Mouse (Mus musculus) common myeloid progenitor, adult 5-6 weeks (primary cell): ENCODE measurements around the gene Trim7. TPM values are rescaled to one million over a fixed set of nuclear protein-coding genes. Genes with fewer than 3 reads are reported as not detected.
"Not testable (repeated sequence)": the region's sequence is repeated elsewhere in the genome, so short reads cannot be mapped to it uniquely, and the experiment has no call there.

Experiments used
- ATAC-seq: replicated peaks from 2 replicates; pipeline ENCODE4 v1.8.0; 2016; ENCODE audit warnings: low read depth, mild to moderate bottlenecking, moderate TSS enrichment, inconsistent platforms; ENCODE audit not compliant: poor library complexity, severe bottlenecking
- total RNA-seq: library from RNA; stranded (forward); fragments of 200-1000, 187-1606 nt; gene quantifications from 2 replicates; pipeline ENCODE4 v1.2.3, GENCODE M21; 2017

Gene Trim7
- total RNA-seq, 1 experiment from 2014 or later, result 0.78 TPM

- no peak for ATAC-seq
Measured at GRCm38 (mm10) chr11:48801831-48802772, 23.8 kb upstream of the Trim7 start.

- no peak for ATAC-seq
Measured at GRCm38 (mm10) chr11:48803988-48804387, 22.0 kb upstream of the Trim7 start.

GRCm38 (mm10) chr11:48804922-48805321 is 21.0 kb upstream of the Trim7 start:
- ATAC-seq, result no peak

- peak; percentile 21; the same call in 1 of the 2 replicates for ATAC-seq
Measured at GRCm38 (mm10) chr11:48806856-48807562, 18.9 kb upstream of the Trim7 start.

- 0 out of 2 replicates have a peak, but pooled peaks have one; percentile 3 for ATAC-seq
Measured at GRCm38 (mm10) chr11:48807563-48808303, 18.2 kb upstream of the Trim7 start.

- no peak for ATAC-seq
Measured at GRCm38 (mm10) chr11:48808304-48808646, 17.7 kb upstream of the Trim7 start.

- no peak for ATAC-seq
Measured at GRCm38 (mm10) chr11:48808737-48809433, 17.1 kb upstream of the Trim7 start.

- no peak for ATAC-seq
Measured at GRCm38 (mm10) chr11:48809434-48809830, 16.5 kb upstream of the Trim7 start.

- ATAC-seq, result no peak
Measured at GRCm38 (mm10) chr11:48810142-48810541, 15.8 kb upstream of the Trim7 start.

- ATAC-seq, result no peak
Measured at GRCm38 (mm10) chr11:48813782-48814181, 12.2 kb upstream of the Trim7 start.

- ATAC-seq, result no peak
Measured at GRCm38 (mm10) chr11:48815851-48816250, 10.1 kb upstream of the Trim7 start.

- ATAC-seq, result peak; percentile 15
Measured at GRCm38 (mm10) chr11:48816281-48816781, 9.6 kb upstream of the Trim7 start.

GRCm38 (mm10) chr11:48816800-48817665 is 8.9 kb upstream of the Trim7 start, which contains the start of gene Trim41:
TSS of gene Trim41 (minus strand) at chr11:48817353.
- peak; percentile 83 for ATAC-seq

- no peak for ATAC-seq
Measured at GRCm38 (mm10) chr11:48817794-48818193, 8.1 kb upstream of the Trim7 start.

- peak; percentile 30 for ATAC-seq
Measured at GRCm38 (mm10) chr11:48818346-48818745, 7.6 kb upstream of the Trim7 start.

- no peak for ATAC-seq
Measured at GRCm38 (mm10) chr11:48819614-48820307, 6.2 kb upstream of the Trim7 start.

GRCm38 (mm10) chr11:48820308-48820674 is 5.6 kb upstream of the Trim7 start:
- ATAC-seq, result no peak

- not testable (repeated sequence) for ATAC-seq
Measured at GRCm38 (mm10) chr11:48821299-48821698, 4.6 kb upstream of the Trim7 start.
